Mouse (Mus musculus) stomach, postnatal 0 days (tissue): ENCODE results near the gene Zfp335. TPM values are rescaled to one million over a fixed set of nuclear protein-coding genes. Genes with fewer than 3 reads are reported as not detected.

Source experiments
- ATAC-seq: fragments of 200-750 bp; cut with Nextera tagmentation; 2 replicates; pipeline ENCODE4 v1.8.0; 2017; ENCODE audit not compliant: low FRiP score, low TSS enrichment
- DNase-seq: peaks from one replicate; pipeline ENCODE4 v3.0.0-alpha.2; 2016; ENCODE audit warnings: low spot score
- H3K27ac ChIP-seq: fragments of 300-500 bp; sonication (generic); replicated peaks from 2 replicates; pipeline ENCODE4 v1.5.1; 2014; ENCODE audit warnings: mild to moderate bottlenecking, control low read depth
- H3K27me3 ChIP-seq: fragments of 300-500 bp; sonication (generic); 2 replicates; pipeline ENCODE4 v1.6.1; 2014; ENCODE audit warnings: low read length; ENCODE audit not compliant: control insufficient read depth, insufficient read depth
- H3K36me3 ChIP-seq: fragments of 300-500 bp; sonication (generic); 2 replicates; pipeline ENCODE4 v1.6.1; 2014; ENCODE audit warnings: low read length, mixed read lengths; ENCODE audit not compliant: control insufficient read depth, insufficient read depth
- H3K4me1 ChIP-seq: fragments of 300-500 bp; sonication (generic); replicated peaks from 2 replicates; pipeline ENCODE4 v1.6.1; 2014; ENCODE audit warnings: antibody characterized with exemption; ENCODE audit not compliant: control insufficient read depth, insufficient read depth
- H3K4me2 ChIP-seq: fragments of 300-500 bp; sonication (generic); replicated peaks from 2 replicates; pipeline ENCODE4 v1.6.1; 2014; ENCODE audit warnings: low read depth, mild to moderate bottlenecking, control low read depth, moderate library complexity
- H3K4me3 ChIP-seq: fragments of 300-500 bp; sonication (generic); 2 replicates; pipeline ENCODE4 v1.5.1; 2014; ENCODE audit warnings: low read depth, low read length, control low read depth
- H3K9ac ChIP-seq: fragments of 300-500 bp; sonication (generic); 2 replicates; pipeline ENCODE4 v1.6.1; 2014; ENCODE audit warnings: mild to moderate bottlenecking, low read length, control low read depth, mixed read lengths
- H3K9me3 ChIP-seq: fragments of 300-500 bp; sonication (generic); 2 replicates; pipeline ENCODE4 v1.6.1; 2016; ENCODE audit warnings: low read length; ENCODE audit not compliant: control insufficient read depth
- CTCF ChIP-seq: IDR thresholded peaks from 2 replicates; pipeline ENCODE4 v1.5.1; 2016; ENCODE audit warnings: antibody characterized with exemption, low read depth, mild to moderate bottlenecking, moderate library complexity
- EP300 ChIP-seq: optimal IDR thresholded peaks from 2 replicates; pipeline ENCODE3; 2016; ENCODE audit warnings: antibody characterized with exemption
- WGBS: fragments of 180-500 bp; shearing (Covaris S2); extraction: QIAGEN DNeasy Blood & Tissue Kit; methylation state at CpG from one replicate; pipeline ENCODE4 v1.1.7; 2014; 5-methylcytosine and 5-hydroxymethylcytosine counted together
- polyA plus RNA-seq: library from polyadenylated mRNA; unstranded; fragments of >200 nt; fragmentation: Nextera tagmentation; extraction: Ambion mirVana; gene quantifications from 2 replicates; pipeline ENCODE4 v1.2.1, GENCODE M21; 2015

Zfp335 gene
- polyA plus RNA-seq, 1 experiment from 2014 or later = 3.7 TPM

DNA sequence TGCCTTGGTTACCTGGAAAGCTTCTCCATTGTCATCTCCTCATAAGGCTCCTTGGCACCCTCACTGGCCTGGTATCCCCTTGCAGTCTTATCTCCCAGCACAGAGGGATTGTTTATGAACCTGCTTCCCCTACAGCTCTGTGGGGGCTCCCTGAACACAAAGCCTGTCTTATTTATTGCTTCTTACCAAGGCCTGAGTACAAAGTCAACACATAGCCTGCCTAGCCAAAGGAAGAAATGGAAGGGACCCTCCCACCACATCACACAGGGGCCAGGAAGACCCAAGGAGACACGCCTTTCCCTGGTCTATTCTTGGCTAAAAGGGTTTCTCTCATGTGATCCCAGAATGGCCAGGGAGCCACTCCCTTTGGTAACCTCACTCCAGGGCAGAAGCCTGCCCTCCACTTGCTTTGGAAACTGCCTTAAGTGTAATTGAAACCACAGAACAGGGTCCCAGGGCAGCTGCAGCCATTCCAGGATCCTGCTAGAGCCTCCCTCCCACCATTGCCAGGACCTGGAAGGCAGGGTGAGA, 37.3 kb downstream of the Zfp335 start:
- ATAC-seq (no peak), DNase-seq (no peak)
- H3K9me3 ChIP-seq = no peaks in the 10 kb centered on the region
- H3K27me3 ChIP-seq = no peaks in the 10 kb centered on the region
- TF ChIP-seq CTCF = no peak
- TF ChIP-seq EP300 = no peak
- H3K36me3 ChIP-seq = no peaks in the 10 kb centered on the region
- H3K4me2 ChIP-seq = no peak overlapping the region
- peak overlapping the region; percentile 63 for H3K27ac ChIP-seq
- H3K4me1 ChIP-seq = peaks cover 3% of the 10 kb centered on the region; the same call in 1 of the 2 replicates
- no peak overlapping the region for H3K4me3 ChIP-seq
- WGBS = 21% methylated on average over 1 of the region's 1 CpGs
- H3K9ac ChIP-seq = no peak overlapping the region

DNA sequence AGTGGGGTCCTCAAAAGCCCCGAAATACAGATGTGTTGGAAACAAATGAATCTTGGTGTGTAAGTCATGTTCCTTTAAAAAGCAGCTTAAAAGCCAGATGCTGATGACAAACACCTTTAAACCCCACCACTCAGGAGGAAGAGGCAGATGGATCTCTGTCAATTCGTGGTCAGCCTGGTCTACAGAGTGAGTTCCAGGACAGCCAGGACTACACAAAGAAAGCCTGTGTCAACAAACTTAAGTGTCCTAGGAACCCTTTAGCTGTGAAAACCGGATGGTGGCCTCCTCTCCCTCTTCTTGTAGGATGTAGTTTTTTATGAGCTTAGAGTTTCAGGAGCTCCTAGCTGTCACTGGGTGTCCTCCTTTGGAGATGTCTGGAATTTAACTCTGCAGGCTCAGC, 37.9 kb downstream of the Zfp335 start:
- ATAC-seq (no peak), DNase-seq (no peak)
- H3K36me3 ChIP-seq = no peaks in the 10 kb centered on the region
- peaks cover 3% of the 10 kb centered on the region; the same call in 1 of the 2 replicates for H3K4me1 ChIP-seq
- H3K4me3 ChIP-seq = no peak overlapping the region
- H3K27ac ChIP-seq = peak overlapping the region; percentile 14; the same call in 1 of the 2 replicates
- 44% methylated on average over 3 of the region's 3 CpGs for WGBS
- TF ChIP-seq EP300 = no peak
- TF ChIP-seq CTCF = no peak
- H3K9ac ChIP-seq = no peak overlapping the region
- no peaks in the 10 kb centered on the region for H3K9me3 ChIP-seq
- no peaks in the 10 kb centered on the region for H3K27me3 ChIP-seq
- H3K4me2 ChIP-seq = no peak overlapping the region

DNA sequence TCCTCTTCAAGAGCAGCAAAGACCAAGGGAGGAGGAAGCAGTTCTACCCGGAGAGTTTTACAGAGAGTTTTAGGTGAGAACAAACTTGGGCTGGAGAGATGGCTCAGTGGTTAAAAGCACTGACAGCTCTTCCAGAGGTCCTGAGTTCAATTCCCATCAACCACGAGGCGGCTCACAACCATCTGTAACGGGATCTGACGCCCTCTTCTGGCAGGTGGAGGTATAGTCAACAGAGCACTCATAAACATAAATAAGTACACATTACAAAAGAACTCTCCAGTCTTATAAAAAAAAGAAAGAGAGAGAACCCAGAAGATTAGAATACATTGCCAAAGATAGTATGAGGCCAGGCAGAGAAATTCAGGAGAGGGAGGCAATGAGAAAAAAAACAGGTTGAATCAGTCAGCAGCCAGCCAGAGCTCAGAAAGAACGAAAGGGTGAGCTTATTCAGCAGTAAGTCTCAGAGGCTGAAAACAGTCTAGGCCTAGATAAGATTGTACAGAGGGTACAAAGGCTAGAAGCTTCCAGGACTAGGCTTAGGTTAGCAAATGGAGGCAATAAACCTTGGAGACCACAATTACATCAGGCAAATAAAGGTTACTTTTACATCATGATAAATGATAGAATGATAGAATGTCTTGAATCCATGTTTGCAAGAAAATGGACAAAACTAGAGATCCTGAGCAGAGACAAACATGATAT, 39.8 kb downstream of the Zfp335 start:
- H3K4me1 ChIP-seq = no peaks in the 10 kb centered on the region; the same call in none of the 2 replicates
- no peak for ATAC-seq
- WGBS = 54% methylated on average over 6 of the region's 6 CpGs
- H3K27me3 ChIP-seq = no peaks in the 10 kb centered on the region
- H3K9me3 ChIP-seq = no peaks in the 10 kb centered on the region
- DNase-seq = no peak
- no peak for TF ChIP-seq EP300
- TF ChIP-seq CTCF = no peak; the same call in 1 of the 2 replicates
- no peak overlapping the region for H3K9ac ChIP-seq
- no peak overlapping the region for H3K4me2 ChIP-seq
- H3K4me3 ChIP-seq = no peak overlapping the region
- H3K27ac ChIP-seq = no peak overlapping the region
- H3K36me3 ChIP-seq = no peaks in the 10 kb centered on the region

DNA sequence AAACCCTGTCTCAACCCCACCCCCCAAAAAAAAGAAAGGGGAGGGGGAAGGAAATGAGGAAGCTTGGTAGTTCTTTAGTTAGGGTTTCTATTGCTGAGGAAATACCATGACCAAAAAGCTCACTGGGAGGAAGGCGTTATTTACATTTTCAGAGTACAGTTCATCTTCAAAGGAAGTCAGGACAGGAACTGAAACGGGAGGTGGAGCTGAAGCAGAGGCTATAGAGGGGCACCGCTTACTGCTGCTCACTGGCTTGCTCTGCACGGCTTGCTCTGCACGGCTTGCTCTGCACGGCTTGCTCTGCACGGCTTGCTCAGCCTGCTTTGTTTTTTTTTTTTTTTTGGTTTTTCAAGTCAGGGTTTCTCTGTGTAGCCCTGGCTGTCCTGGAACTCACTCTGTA, 43.1 kb downstream of the Zfp335 start:
- Histone ChIP-seq H3K27me3 (no peaks in the 10 kb centered on the region), H3K4me2 (no peak overlapping the region), H3K4me3 (no peak overlapping the region), H3K9me3 (no peaks in the 10 kb centered on the region), H3K9ac (no peak overlapping the region), H3K27ac (no peak overlapping the region), H3K36me3 (no peaks in the 10 kb centered on the region), H3K4me1 (no peaks in the 10 kb centered on the region; the same call in 1 of the 2 replicates)
- no peak for TF ChIP-seq CTCF
- TF ChIP-seq EP300 = no peak
- DNase-seq = no peak
- ATAC-seq = no peak
- 51% methylated on average over 7 of the region's 7 CpGs for WGBS

DNA sequence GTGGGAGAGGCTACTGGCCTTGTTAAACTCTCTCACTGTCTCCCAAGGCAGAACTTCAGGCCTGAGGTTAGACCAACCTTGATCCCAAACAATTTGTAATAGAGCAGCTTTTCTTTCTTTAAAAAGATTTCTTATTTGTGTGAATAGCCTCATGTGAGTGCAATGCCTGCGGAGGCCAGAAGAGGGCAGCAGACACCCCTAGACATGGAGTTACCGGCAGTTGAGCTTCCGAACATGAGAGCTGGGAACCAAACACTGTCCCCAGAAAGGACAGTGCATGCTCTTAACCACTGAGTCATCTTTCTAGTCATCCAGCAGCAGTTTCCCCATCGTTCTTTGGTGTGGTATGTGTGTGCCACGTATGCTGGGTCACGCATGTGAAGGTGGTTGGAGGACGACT, 44.0 kb downstream of the Zfp335 start:
- no peak for TF ChIP-seq EP300
- peak; percentile 72 for TF ChIP-seq CTCF
- 89% methylated on average over 7 of the region's 7 CpGs for WGBS

DNA sequence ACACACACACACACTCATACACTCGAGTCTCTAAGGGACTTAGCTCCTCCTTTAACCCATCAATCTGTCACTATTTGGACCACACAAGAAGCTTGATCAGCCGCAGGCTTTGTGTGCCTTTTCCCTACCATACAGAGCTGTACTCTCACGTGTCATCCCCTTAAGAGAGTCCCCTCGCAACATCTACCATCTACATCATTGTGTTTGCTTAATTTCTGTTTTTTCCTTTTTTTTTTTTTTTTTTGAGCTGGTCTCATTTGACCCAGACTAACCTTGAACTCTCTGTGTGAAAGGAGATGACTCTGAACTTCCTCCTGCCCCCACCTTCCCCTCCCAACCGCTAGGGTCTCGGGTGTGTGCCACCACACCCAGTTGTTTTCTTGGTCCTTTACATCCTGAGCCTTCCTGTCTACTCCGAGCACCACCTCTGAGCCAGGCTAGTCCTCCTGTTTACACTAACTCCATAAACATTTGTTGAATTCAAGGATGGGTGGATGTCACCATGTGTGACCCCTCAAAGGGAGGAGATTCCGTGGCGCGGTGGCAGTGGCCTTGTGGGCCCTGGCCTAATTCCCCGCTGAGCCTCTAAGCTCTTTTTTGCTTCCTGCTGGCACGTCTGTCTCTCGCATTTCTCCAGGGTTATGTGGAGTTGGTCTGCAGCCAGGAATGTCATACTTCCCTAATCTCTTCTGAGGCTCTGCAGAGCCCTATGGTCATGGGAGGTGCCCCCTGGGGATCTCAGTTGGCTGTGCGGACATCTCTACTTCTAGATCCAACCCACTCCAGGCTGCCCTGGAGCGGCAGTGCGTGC, 44.6 kb downstream of the Zfp335 start:
- DNase-seq (no peak), ATAC-seq (peak; percentile 76)
- WGBS = 22% methylated on average over 16 of the region's 16 CpGs
- Histone ChIP-seq H3K4me2 (no peak overlapping the region), H3K9me3 (no peaks in the 10 kb centered on the region), H3K9ac (no peak overlapping the region), H3K4me3 (no peak overlapping the region), H3K4me1 (no peaks in the 10 kb centered on the region; the same call in 1 of the 2 replicates), H3K27me3 (no peaks in the 10 kb centered on the region), H3K27ac (peak overlapping the region; percentile 63), H3K36me3 (no peaks in the 10 kb centered on the region)
- TF ChIP-seq CTCF (peak; percentile 24; the same call in 1 of the 2 replicates), EP300 (no peak)

More for the DNA sequence above, 44.0 kb downstream of the Zfp335 start:
- Histone ChIP-seq H3K27me3 (no peaks in the 10 kb centered on the region), H3K27ac (peak overlapping the region; percentile 63), H3K4me1 (no peaks in the 10 kb centered on the region; the same call in 1 of the 2 replicates), H3K36me3 (no peaks in the 10 kb centered on the region), H3K9me3 (no peaks in the 10 kb centered on the region), H3K4me2 (no peak overlapping the region), H3K9ac (no peak overlapping the region), H3K4me3 (no peak overlapping the region)
- DNase-seq (no peak), ATAC-seq (no peak)
